Mouse (Mus musculus) myocyte (in vitro differentiated cells): ENCODE measurements around the gene CN725425. TPM values are rescaled to one million over a fixed set of nuclear protein-coding genes. Genes with fewer than 3 reads are reported as not detected.

Experiments used
- H3K27me3 ChIP-seq: one replicate; pipeline ENCODE4 v1.6.1; 2011; ENCODE audit not compliant: control insufficient read depth, insufficient read depth, insufficient read length
- H3K36me3 ChIP-seq: one replicate; pipeline ENCODE4 v1.6.1; 2011; ENCODE audit not compliant: control insufficient read depth, insufficient read depth
- H3K4me2 ChIP-seq: one replicate; pipeline ENCODE4 v1.6.1; 2011; ENCODE audit warnings: low read depth, control low read depth
- H3K4me3 ChIP-seq: one replicate; pipeline ENCODE4 v1.5.1; 2011; ENCODE audit warnings: mild to moderate bottlenecking, control low read depth, moderate library complexity
- H3K79me2 ChIP-seq: one replicate; pipeline ENCODE4 v1.6.1; 2011; ENCODE audit not compliant: control insufficient read depth, insufficient read depth
- H3ac ChIP-seq: one replicate; pipeline ENCODE4 v1.6.1; 2011; ENCODE audit not compliant: control insufficient read depth, insufficient read length
- CEBPB ChIP-seq: IDR thresholded peaks from 2 replicates; pipeline ENCODE4 v1.6.1; 2011; ENCODE audit warnings: mild to moderate bottlenecking, moderate library complexity; ENCODE audit not compliant: poor library complexity, insufficient read depth, severe bottlenecking
- E2F4 ChIP-seq: IDR thresholded peaks from one replicate; pipeline ENCODE4 v1.6.1; 2011; ENCODE audit warnings: mild to moderate bottlenecking, control low read depth, moderate library complexity; ENCODE audit not compliant: insufficient read depth
- MAX ChIP-seq: IDR thresholded peaks from one replicate; pipeline ENCODE4 v1.6.1; 2011; ENCODE audit warnings: low read depth, mild to moderate bottlenecking, control low read depth
- MYOD1 ChIP-seq, 3 experiments: IDR thresholded peaks; one replicate each; pipeline ENCODE4 v1.6.1; 2011; ENCODE audit warnings: control low read depth in 2 of 3, low read depth in 2 of 3, mild to moderate bottlenecking in 2 of 3, moderate library complexity in 1 of 3; ENCODE audit not compliant: insufficient read length in 2 of 3, control insufficient read depth in 1 of 3
- MYOG ChIP-seq, 3 experiments: IDR thresholded peaks; one replicate each; pipeline ENCODE4 v1.6.1; 2011; ENCODE audit warnings: control low read depth in 2 of 3, low read depth in 2 of 3, mild to moderate bottlenecking in 2 of 3; ENCODE audit not compliant: insufficient read length in 2 of 3, control insufficient read depth in 1 of 3, insufficient read depth in 1 of 3
- POLR2A ChIP-seq: IDR thresholded peaks from one replicate; pipeline ENCODE4 v1.6.1; 2011; ENCODE audit warnings: low read depth, mild to moderate bottlenecking, control low read depth, moderate library complexity; ENCODE audit not compliant: insufficient read length
- POLR2AphosphoS2 ChIP-seq: IDR thresholded peaks from one replicate; pipeline ENCODE4 v1.6.1; 2011; ENCODE audit warnings: low read depth, control low read depth; ENCODE audit not compliant: insufficient read length
- REST ChIP-seq: IDR thresholded peaks from one replicate; pipeline ENCODE4 v1.6.1; 2011; ENCODE audit warnings: mild to moderate bottlenecking, control low read depth, moderate library complexity; ENCODE audit not compliant: insufficient read depth, insufficient read length
- SRF ChIP-seq: IDR thresholded peaks from one replicate; pipeline ENCODE4 v1.6.1; 2011; ENCODE audit warnings: low read depth; ENCODE audit not compliant: control insufficient read depth, insufficient read length
- TCF12 ChIP-seq: IDR thresholded peaks from one replicate; pipeline ENCODE4 v1.6.1; 2011; ENCODE audit warnings: mild to moderate bottlenecking, control low read depth; ENCODE audit not compliant: poor library complexity, insufficient read depth, severe bottlenecking
- TCF3 ChIP-seq: IDR thresholded peaks from one replicate; pipeline ENCODE4 v1.6.1; 2011; ENCODE audit warnings: low read depth, control low read depth; ENCODE audit not compliant: insufficient read length
- USF1 ChIP-seq: IDR thresholded peaks from one replicate; pipeline ENCODE4 v1.6.1; 2011; ENCODE audit warnings: low read depth, mild to moderate bottlenecking, control low read depth, moderate library complexity
- polyA plus RNA-seq: library from polyadenylated mRNA; unstranded; fragments of >200 nt; fragmentation: generic; extraction: Trizol; gene quantifications from one replicate; pipeline ENCODE4 v1.2.1, GENCODE M21; 2012; ENCODE audit warnings: missing spikeins

The CN725425 gene
- polyA plus RNA-seq, 1 experiment: not detected

DNA sequence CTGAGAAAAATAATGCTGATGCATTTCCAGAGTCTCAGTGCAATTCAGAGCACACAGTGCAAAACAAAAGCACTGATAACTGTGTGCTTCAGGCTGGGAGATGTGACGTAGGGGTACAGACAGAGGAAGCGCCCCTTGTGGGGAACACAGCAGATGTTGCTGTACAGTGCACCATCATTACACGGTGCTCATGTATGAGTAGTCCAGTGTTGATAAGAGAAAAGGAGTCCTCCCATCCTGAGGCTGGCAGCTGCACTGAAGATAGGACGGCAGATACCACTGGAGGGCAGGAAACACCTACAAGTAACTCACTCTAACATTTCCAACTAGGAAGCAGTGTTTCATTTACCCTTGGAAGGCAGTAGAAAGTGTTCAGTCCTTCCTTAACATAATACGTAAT lies 61.3 kb downstream of the CN725425 start:
- TF ChIP-seq POLR2A (no peak), MYOD1 (IDR thresholded peaks at IDR 0.05; ENCODE audit: control insufficient read depth in 1 of 3, insufficient read length in 2 of 3, low read depth in 2 of 3) (no peak), MYOG (IDR thresholded peaks at IDR 0.05; ENCODE audit: control insufficient read depth in 1 of 3, insufficient read depth in 1 of 3, insufficient read length in 2 of 3, low read depth in 2 of 3) (no peak), MAX (no peak), USF1 (no peak), TCF3 (no peak), REST (no peak), POLR2AphosphoS2 (no peak), TCF12 (no peak), E2F4 (no peak), CEBPB (no peak), SRF (no peak)
- H3K27me3 ChIP-seq: no peaks in the 10 kb centered on the region
- no peaks in the 10 kb centered on the region for H3K79me2 ChIP-seq
- H3K4me2 ChIP-seq: no peak overlapping the region
- no peak overlapping the region for H3ac ChIP-seq
- no peak overlapping the region for H3K4me3 ChIP-seq
- no peaks in the 10 kb centered on the region for H3K36me3 ChIP-seq

DNA sequence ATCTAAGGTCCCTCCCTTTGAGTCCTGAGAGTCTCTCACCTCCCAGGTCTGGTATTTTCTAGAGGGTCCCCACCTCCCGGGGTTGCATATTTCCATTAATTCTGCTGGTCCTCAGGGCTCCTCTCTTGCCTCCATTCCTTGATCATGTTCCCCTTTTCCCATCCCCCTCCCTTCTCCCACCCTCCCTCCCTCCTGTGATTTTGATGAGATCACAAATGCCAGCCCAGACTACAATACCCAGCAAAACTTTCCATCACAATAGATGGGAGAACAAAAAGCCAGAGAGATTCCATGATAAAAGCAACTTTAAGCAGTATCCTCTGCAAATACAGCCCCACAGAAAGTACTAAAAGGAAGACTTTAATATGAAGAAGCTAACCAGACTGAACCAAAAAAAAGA lies 64.6 kb downstream of the CN725425 start:
- Histone ChIP-seq H3K4me2 (no peak overlapping the region), H3K27me3 (no peaks in the 10 kb centered on the region), H3K4me3 (no peak overlapping the region), H3K36me3 (no peaks in the 10 kb centered on the region), H3ac (no peak overlapping the region), H3K79me2 (no peaks in the 10 kb centered on the region)
- TF ChIP-seq SRF: no peak
- no peak for TF ChIP-seq CEBPB
- TF ChIP-seq REST: no peak
- TF ChIP-seq MYOD1 (IDR thresholded peaks at IDR 0.05; ENCODE audit: control insufficient read depth in 1 of 3, insufficient read length in 2 of 3, low read depth in 2 of 3): no peak
- TF ChIP-seq TCF12: no peak

DNA sequence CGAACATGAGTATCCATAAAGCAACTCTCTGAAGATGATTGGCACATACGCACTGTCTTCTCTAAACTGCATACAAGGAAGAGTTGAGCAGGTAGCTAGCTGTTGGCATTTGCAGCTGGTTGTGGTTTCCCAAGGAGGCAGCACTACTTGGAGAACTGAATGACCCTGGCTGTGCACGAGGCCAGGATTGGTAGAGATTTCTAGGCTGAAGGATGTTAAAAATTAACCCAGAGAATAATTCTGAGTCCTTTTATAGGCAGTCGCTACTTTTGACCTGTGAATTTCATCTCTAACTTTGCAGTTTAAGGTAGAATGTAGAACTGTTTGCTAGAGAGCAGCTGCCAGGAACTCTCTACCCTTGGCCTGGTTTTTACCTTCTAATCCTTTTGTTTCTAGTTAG lies 69.2 kb downstream of the CN725425 start:
- no peaks in the 10 kb centered on the region for H3K79me2 ChIP-seq
- H3K27me3 ChIP-seq: no peaks in the 10 kb centered on the region
- no peak overlapping the region for H3K4me2 ChIP-seq
- no peaks in the 10 kb centered on the region for H3K36me3 ChIP-seq
- TF ChIP-seq POLR2A: no peak
- TF ChIP-seq MAX: no peak
- H3ac ChIP-seq: no peak overlapping the region
- no peak overlapping the region for H3K4me3 ChIP-seq

DNA sequence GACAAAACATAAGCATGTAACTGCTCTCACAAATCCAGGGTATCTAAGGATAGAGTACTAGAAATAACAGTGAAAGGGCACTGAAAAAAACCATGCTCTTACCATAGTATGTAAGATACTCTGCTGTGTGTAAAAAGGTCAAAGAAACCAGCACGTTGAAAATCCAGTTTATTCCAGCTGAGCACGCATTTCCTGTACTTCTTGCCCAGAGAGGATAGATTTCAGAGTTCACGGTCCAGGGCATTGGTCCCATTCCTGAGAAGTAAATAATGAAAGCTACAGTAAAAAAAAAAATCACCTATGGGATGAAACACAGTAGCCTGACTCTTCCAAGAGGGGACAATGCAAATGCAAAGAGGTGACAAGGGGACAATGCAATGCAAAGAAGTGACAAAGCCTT lies 76.7 kb downstream of the CN725425 start:
- no peak overlapping the region for H3ac ChIP-seq
- no peaks in the 10 kb centered on the region for H3K36me3 ChIP-seq
- H3K79me2 ChIP-seq: no peaks in the 10 kb centered on the region
- H3K4me2 ChIP-seq: no peak overlapping the region
- no peak overlapping the region for H3K4me3 ChIP-seq
- TF ChIP-seq MAX (no peak), USF1 (no peak), REST (no peak), SRF (no peak), TCF3 (no peak), POLR2A (no peak), TCF12 (no peak), CEBPB (no peak), MYOD1 (IDR thresholded peaks at IDR 0.05; ENCODE audit: control insufficient read depth in 1 of 3, insufficient read length in 2 of 3, low read depth in 2 of 3) (no peak), E2F4 (no peak), POLR2AphosphoS2 (no peak), MYOG (IDR thresholded peaks at IDR 0.05; ENCODE audit: control insufficient read depth in 1 of 3, insufficient read depth in 1 of 3, insufficient read length in 2 of 3, low read depth in 2 of 3) (no peak)
- no peaks in the 10 kb centered on the region for H3K27me3 ChIP-seq

DNA sequence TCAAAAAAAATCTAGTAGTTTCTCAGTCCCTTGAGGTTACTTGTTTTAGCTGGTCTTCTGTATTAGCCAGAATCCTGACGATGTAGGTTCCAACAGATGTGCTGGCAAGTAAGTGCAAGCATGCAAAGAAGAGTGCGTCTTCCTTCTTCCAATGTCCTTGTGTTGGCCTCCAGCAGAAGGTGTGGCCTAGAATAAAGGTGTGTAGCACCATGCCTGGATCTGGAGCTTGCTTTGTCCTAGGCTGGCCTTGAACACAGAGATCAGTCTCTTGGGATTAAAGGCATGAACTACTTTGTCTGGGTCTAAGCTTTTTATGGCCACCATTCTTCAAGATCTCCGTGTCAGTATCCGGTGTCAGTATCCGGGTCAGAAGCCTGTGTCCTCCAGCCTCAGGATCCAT lies 80.3 kb downstream of the CN725425 start:
- Histone ChIP-seq H3K36me3 (no peaks in the 10 kb centered on the region), H3K4me2 (no peak overlapping the region), H3K4me3 (no peak overlapping the region), H3K79me2 (no peaks in the 10 kb centered on the region), H3K27me3 (no peaks in the 10 kb centered on the region), H3ac (no peak overlapping the region)
- TF ChIP-seq POLR2AphosphoS2 (no peak), TCF12 (no peak), E2F4 (no peak), MYOD1 (IDR thresholded peaks at IDR 0.05; ENCODE audit: control insufficient read depth in 1 of 3, insufficient read length in 2 of 3, low read depth in 2 of 3) (no peak), REST (no peak), MYOG (IDR thresholded peaks at IDR 0.05; ENCODE audit: control insufficient read depth in 1 of 3, insufficient read depth in 1 of 3, insufficient read length in 2 of 3, low read depth in 2 of 3) (no peak), POLR2A (no peak), SRF (no peak), CEBPB (no peak), MAX (no peak), TCF3 (no peak), USF1 (no peak)
